In the genomic region with DNA sequence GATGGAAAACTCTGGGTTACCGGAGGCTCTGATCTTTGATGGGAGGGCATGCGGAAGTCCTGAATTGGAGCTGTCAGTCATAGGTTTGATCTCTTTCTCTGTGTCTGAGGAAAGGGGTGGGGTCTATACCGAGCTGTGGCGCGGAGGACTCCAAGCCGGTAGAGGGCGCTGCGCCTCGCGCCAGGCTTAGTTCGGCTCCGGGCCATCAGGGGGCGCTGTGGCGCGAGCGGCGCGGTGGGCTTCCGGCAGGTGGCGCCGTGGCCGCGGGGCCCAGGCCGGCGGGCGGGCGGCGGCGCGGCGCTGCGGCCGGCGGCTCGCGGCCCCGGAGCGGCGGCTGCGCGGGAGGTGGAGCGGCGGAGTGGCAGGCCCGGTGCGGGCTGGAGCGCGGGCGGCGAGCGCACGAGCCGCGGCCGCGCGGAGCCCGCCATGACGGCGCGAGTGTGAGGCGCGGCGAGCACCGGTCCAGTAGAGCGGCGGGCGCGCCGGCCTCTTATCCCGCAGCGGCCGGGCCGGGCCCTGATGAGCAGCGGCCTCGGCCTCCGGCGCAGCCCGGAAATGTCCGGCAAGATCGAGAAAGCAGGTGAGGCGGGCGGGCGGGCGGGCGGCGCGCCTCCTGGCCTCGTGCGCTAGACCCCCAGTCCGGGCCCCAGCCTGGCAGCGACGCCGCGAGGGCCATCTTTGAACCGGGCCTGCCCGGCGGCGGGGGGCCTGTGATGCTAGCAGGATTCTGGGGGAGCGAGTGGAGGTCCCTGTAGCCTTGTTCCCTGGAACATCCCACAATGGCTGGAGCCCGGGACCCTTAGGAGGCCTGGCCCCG, we compare ENCODE assay signal across 8 mouse cellular contexts. TPM values are rescaled to one million over a fixed set of nuclear protein-coding genes. Genes with fewer than 3 reads are reported as not detected.
DNase-seq lines count a peak whose midpoint lies in the region; ATAC-seq lines count a peak whose summit lies in the region.

Gene Rapgef1 (plus strand): TSS at position 237 of the 817 bp plus-strand sequence.

- DNase-seq in adrenal gland, adult 2 months: peak; percentile 91
- peak; percentile 69 for DNase-seq in embryo, embryonic 11.5 days (ENCODE audit: low read depth, low spot score)
- DNase-seq in gastrocnemius, postnatal 4 days (ENCODE audit: low spot score in 2 of 2): peak; percentile 88 to 90
- DNase-seq in left cerebral cortex, postnatal 25 days (ENCODE audit: low spot score in 2 of 2): peak; percentile 83 to 85
- peak; percentile 86 for DNase-seq in mesoderm, embryonic 11.5 days (ENCODE audit: low read depth, low spot score)
- peak; percentile 90 for DNase-seq in right cerebral cortex, postnatal 25 days
- peak; percentile 84 to 86 for DNase-seq in urinary bladder, postnatal 4 days (ENCODE audit: low spot score in 2 of 2)

- H3K9me3 ChIP-seq in intestine, embryonic 15.5 days: no peaks in the 10 kb centered on the region

- 1% methylated on average over 88 of the region's 101 CpGs for WGBS in intestine, embryonic 15.5 days

- H3K4me2 ChIP-seq in intestine, embryonic 15.5 days (replicated peaks): peak within 1 kb of the TSS; percentile 84

- intact Hi-C loops in left cerebral cortex, postnatal 25 days (cut with DNase I): loop anchor here (2.0 to 5.0 kb wide), 2 partner anchors 51 to 108 kb away; no protein-coding TSS in a partner anchor

- H3K27me3 ChIP-seq in intestine, embryonic 15.5 days (replicated peaks): no peaks in the 10 kb centered on the region

- H3K4me1 ChIP-seq in intestine, embryonic 15.5 days (replicated peaks): peaks cover 32% of the 10 kb centered on the region

- peak within 1 kb of the TSS; percentile 83 for H3K27ac ChIP-seq in intestine, embryonic 15.5 days

- no peaks in the 10 kb centered on the region for H3K36me3 ChIP-seq in intestine, embryonic 15.5 days

- peak; percentile 83 for ATAC-seq in intestine, embryonic 15.5 days

- H3K4me3 ChIP-seq in intestine, embryonic 15.5 days (replicated peaks): peak within 1 kb of the TSS; percentile 81

- peak within 1 kb of the TSS; percentile 88 for H3K9ac ChIP-seq in intestine, embryonic 15.5 days

RNA-seq across cellular contexts. Expression of gene Rapgef1, which starts in this region (rescaled TPM):
- total RNA-seq in adrenal gland, adult 2 months (2021): 10 to 100 TPM; 46.2 to 48.2 TPM
- polyA plus RNA-seq in adrenal gland, adult 2 months (2012; rRNA removed): 44.1 and 50.9 TPM in 2 replicates
- 100 to 1,000 TPM; 110 to 121 TPM for total RNA-seq in gastrocnemius, postnatal 4 days (2021)
- polyA plus RNA-seq in intestine, embryonic 15.5 days (2015; fragmentation: Nextera tagmentation; extraction: Ambion mirVana): 11.8 and 12.3 TPM in 2 replicates
- 100 to 1,000 TPM; 110 TPM for total RNA-seq in left cerebral cortex, postnatal 25 days (2021)

Comparison
In these comparisons a context has a peak if more than half of its experiments do, and no peak if none do; other contexts are left out.
1. Peak in every context shown above with its lines: DNase-seq, ATAC-seq, H3K4me3 ChIP-seq and H3K27ac ChIP-seq.